Mouse (Mus musculus) forebrain, embryonic 10.5 days (tissue): ENCODE data around the gene H2-M5. TPM values are rescaled to one million over a fixed set of nuclear protein-coding genes. Genes with fewer than 3 reads are reported as not detected.
A peak's percentile ranks its signal among the peaks of the same experiment; 100 is the strongest.

ENCODE experiments used
- DNase-seq: peaks from one replicate; pipeline ENCODE4 v3.0.0-alpha.2; 2017; ENCODE audit warnings: low spot score; ENCODE audit errors: extremely low spot score
- H3K27ac ChIP-seq: fragments of 300-500 bp; sonication (generic); 2 replicates; pipeline ENCODE4 v1.5.1; 2016; ENCODE audit warnings: mild to moderate bottlenecking
- H3K27me3 ChIP-seq: fragments of 300-500 bp; sonication (generic); 2 replicates; pipeline ENCODE4 v1.6.1; 2016; ENCODE audit warnings: mild to moderate bottlenecking; ENCODE audit not compliant: poor library complexity, severe bottlenecking
- H3K36me3 ChIP-seq: fragments of 300-500 bp; sonication (generic); replicated peaks from 2 replicates; pipeline ENCODE4 v1.6.1; 2016; ENCODE audit warnings: mild to moderate bottlenecking, moderate library complexity
- H3K4me1 ChIP-seq: fragments of 300-500 bp; sonication (generic); 2 replicates; pipeline ENCODE4 v1.6.1; 2016
- H3K4me3 ChIP-seq: fragments of 300-500 bp; sonication (generic); 2 replicates; pipeline ENCODE4 v1.5.1; 2016; ENCODE audit warnings: mild to moderate bottlenecking, moderate library complexity
- H3K9me3 ChIP-seq: fragments of 300-500 bp; sonication (generic); 2 replicates; pipeline ENCODE4 v1.6.1; 2016; ENCODE audit warnings: mild to moderate bottlenecking, moderate library complexity
- whole genome bisulfite sequencing: fragments of 180-500 bp; shearing (Covaris S2); methylation state at CpG from one replicate; pipeline ENCODE4 v1.1.7; 2016; 5-methylcytosine and 5-hydroxymethylcytosine counted together
- polyA plus RNA-seq: library from polyadenylated mRNA; unstranded; fragments of >200 nt; fragmentation: Nextera tagmentation; extraction: Ambion mirVana; gene quantifications from 2 replicates; pipeline ENCODE4 v1.2.1, GENCODE M21; 2016

Gene H2-M5
- polyA plus RNA-seq, 1 experiment from 2014 or later = 0.94 TPM

DNA sequence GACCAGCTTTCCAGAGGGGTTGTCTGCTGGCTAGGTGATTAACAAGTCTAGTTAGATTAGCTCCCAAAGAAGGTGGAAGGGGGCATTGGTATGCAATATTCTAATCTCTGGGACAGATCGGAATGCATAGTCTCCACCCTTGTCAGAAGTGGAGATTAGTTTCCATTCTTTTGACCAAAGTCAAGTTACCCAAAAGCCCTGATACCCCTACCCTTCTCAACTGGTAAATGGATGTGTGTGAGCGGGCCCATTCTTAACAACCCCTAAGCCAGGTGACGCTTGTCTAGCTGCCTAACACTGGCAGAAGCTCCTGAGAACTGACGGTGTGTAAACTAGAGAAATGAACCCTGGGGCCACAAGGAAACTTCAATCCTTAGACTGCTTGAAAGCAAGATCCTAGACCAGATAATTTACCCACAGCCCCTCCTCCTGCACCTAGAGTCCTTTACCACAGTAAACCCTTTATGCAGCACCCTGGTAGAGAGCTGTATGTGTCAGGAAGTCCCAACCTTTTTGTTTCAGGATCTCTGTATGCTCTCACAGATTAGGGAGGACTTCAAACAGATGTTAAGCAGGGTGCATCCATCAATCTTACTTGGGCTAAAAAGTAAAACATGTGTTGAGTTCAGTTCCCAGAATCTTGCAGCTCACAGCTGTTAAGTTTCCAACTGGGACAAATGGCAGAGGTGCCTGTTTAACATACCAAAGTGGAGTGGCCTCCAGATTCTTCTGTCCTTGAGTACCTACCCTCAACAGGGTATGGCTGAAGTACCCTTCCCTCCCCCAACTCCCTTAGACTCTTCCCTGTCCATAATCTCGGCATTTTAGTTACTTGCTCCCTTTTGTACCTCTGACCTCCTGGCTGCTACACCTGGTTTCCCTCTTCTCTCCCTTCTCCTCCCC, 6.8 kb downstream of the H2-M5 start:
- peaks cover 42% of the 10 kb centered on the region for H3K27me3 ChIP-seq
- no peak for DNase-seq
- peaks cover 19% of the 10 kb centered on the region for H3K4me1 ChIP-seq
- WGBS = 28% methylated on average over 5 of the region's 5 CpGs
- H3K36me3 ChIP-seq = no peaks in the 10 kb centered on the region
- H3K27ac ChIP-seq = no peak overlapping the region
- H3K4me3 ChIP-seq = no peak overlapping the region
- no peaks in the 10 kb centered on the region for H3K9me3 ChIP-seq

- no peak for DNase-seq
- Histone ChIP-seq H3K27ac (0 out of 2 replicates have a peak overlapping the region, but pooled peaks have one; percentile 31), H3K9me3 (no peaks in the 10 kb centered on the region), H3K4me1 (peaks cover 19% of the 10 kb centered on the region), H3K36me3 (no peaks in the 10 kb centered on the region), H3K4me3 (peak overlapping the region; percentile 27), H3K27me3 (peaks cover 35% of the 10 kb centered on the region)
- 2% methylated on average over 4 of the region's 4 CpGs for WGBS
Measured at GRCm38 (mm10) chr17:36981845-36982244, 7.5 kb downstream of the H2-M5 start.

DNA sequence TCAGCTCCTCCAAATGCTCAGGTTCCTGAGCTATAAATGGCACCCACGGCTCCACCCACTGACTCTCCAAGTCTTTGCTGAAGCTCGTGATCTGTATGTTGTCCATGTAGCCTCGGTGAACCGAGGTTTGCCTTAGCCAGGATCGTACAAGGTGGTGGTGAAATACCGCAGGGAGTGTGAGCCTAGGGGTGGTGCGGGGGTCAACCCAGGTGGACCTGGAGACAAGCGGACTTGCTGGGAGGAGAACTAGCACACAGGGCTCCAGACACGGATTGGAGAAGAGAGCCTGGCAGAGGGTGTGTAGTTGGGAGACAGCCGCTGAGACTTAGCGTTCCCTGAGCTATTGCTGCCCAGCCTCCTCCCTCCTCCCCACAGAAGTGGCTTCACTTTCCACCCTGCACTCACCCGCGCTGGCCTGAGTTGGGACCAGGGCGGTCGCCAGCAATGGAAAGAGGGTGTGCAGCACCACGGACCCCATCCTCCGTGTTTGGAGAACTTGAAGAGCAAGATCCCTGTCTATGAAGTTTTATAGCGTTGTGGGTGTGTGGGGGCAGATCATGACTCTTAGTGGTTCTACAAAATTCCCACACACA, 8.0 kb downstream of the H2-M5 start, which contains the start of gene 2410137M14Rik:
2410137M14Rik (minus strand) TSS at position 17 of the 593 bp plus-strand sequence.
- Histone ChIP-seq H3K36me3 (no peaks in the 10 kb centered on the region), H3K4me3 (peak within 1 kb of the TSS; percentile 27), H3K27me3 (peaks cover 30% of the 10 kb centered on the region), H3K27ac (peak within 1 kb of the TSS; percentile 31; the same call in 1 of the 2 replicates), H3K9me3 (no peaks in the 10 kb centered on the region), H3K4me1 (peaks cover 19% of the 10 kb centered on the region)
- WGBS = 12% methylated on average over 18 of the region's 18 CpGs
- DNase-seq = no peak

DNA sequence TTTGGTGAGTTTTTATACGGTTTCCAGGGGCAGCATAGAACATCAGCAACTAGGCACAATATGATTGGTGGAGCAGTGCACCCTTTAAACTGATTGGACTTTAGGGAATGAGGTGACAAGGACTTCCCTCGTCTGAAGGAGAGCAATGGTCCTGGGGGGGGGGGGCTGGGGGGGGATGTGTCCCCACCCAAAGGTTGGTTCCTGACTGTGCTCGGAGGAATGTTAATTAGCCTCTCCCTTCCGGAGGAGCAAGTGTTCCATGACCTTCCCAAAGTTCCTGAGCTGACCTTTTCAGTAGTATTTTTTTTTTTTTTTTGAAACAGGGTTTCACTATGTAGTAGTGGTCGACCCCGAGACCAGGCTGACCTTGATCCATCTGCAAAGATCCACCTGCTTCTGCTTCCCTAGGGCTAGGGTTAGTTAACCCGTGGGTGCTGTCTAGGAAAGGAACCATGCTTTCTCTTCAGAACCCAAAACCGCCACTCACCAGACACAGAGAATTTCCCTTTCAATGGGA, 16.0 kb downstream of the H2-M5 start:
- no peak for DNase-seq
- 80% methylated on average over 8 of the region's 8 CpGs for WGBS

GRCm38 (mm10) chr17:36972791-36973190, 16.5 kb downstream of the H2-M5 start:
- Histone ChIP-seq H3K9me3 (no peaks in the 10 kb centered on the region), H3K27ac (no peak overlapping the region), H3K4me3 (no peak overlapping the region), H3K36me3 (no peaks in the 10 kb centered on the region), H3K27me3 (no peaks in the 10 kb centered on the region), H3K4me1 (no peaks in the 10 kb centered on the region)
- DNase-seq = no peak
- WGBS = 89% methylated on average over 3 of the region's 3 CpGs

More for the DNA sequence above, 16.0 kb downstream of the H2-M5 start:
- Histone ChIP-seq H3K36me3 (no peaks in the 10 kb centered on the region), H3K27ac (no peak overlapping the region), H3K4me3 (no peak overlapping the region), H3K27me3 (no peaks in the 10 kb centered on the region), H3K9me3 (no peaks in the 10 kb centered on the region), H3K4me1 (no peaks in the 10 kb centered on the region)

GRCm38 (mm10) chr17:36971172-36971850, 18.0 kb downstream of the H2-M5 start:
- Histone ChIP-seq H3K27me3 (no peaks in the 10 kb centered on the region), H3K36me3 (no peaks in the 10 kb centered on the region), H3K4me3 (no peak overlapping the region), H3K4me1 (no peaks in the 10 kb centered on the region), H3K9me3 (no peaks in the 10 kb centered on the region), H3K27ac (no peak overlapping the region)
- no peak for DNase-seq
- 92% methylated on average over 6 of the region's 6 CpGs for WGBS

- Histone ChIP-seq H3K9me3 (no peaks in the 10 kb centered on the region), H3K27me3 (no peaks in the 10 kb centered on the region), H3K27ac (no peak overlapping the region), H3K36me3 (no peaks in the 10 kb centered on the region), H3K4me3 (no peak overlapping the region), H3K4me1 (no peaks in the 10 kb centered on the region)
- 82% methylated on average over 14 of the region's 14 CpGs for WGBS
- DNase-seq = no peak
Measured at GRCm38 (mm10) chr17:36970316-36970890, 18.9 kb downstream of the H2-M5 start.

DNA sequence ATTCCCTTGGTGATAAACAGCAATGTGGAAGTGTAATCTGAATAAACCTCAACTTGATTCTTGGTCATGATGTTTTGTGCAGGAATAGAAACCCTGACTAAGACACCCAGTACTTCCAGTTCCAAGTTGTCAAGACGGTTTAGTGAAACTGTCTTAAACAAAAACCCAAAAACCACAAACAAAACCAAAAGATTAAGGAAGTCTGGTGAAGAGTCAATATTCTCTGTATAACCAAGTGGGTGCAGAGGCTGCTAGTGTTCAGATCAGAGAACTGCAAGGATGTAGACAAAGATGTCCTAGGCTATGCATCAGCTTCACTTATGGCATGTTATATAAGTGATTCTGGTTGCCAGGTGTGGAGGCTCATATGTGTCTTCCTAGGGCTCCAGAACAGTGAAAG, 22.5 kb downstream of the H2-M5 start:
- Histone ChIP-seq H3K27me3 (no peaks in the 10 kb centered on the region), H3K9me3 (no peaks in the 10 kb centered on the region), H3K36me3 (no peaks in the 10 kb centered on the region), H3K4me1 (no peaks in the 10 kb centered on the region), H3K27ac (no peak overlapping the region), H3K4me3 (no peak overlapping the region)
- no peak for DNase-seq
- WGBS = 95% methylated on average over 1 of the region's 1 CpGs

GRCm38 (mm10) chr17:36961125-36961524, 28.2 kb downstream of the H2-M5 start:
- H3K27me3 ChIP-seq = no peaks in the 10 kb centered on the region
- WGBS = 70% methylated on average over 1 of the region's 1 CpGs
- no peak for DNase-seq
- no peak overlapping the region for H3K4me3 ChIP-seq
- peaks cover 7% of the 10 kb centered on the region for H3K36me3 ChIP-seq
- H3K4me1 ChIP-seq = peaks cover 19% of the 10 kb centered on the region
- H3K9me3 ChIP-seq = no peaks in the 10 kb centered on the region
- no peak overlapping the region for H3K27ac ChIP-seq

- 10% methylated on average over 12 of the region's 12 CpGs for WGBS
- Histone ChIP-seq H3K27ac (peak overlapping the region; percentile 87), H3K9me3 (no peaks in the 10 kb centered on the region)
Measured at GRCm38 (mm10) chr17:36958884-36959283, 30.5 kb downstream of the H2-M5 start.

DNA sequence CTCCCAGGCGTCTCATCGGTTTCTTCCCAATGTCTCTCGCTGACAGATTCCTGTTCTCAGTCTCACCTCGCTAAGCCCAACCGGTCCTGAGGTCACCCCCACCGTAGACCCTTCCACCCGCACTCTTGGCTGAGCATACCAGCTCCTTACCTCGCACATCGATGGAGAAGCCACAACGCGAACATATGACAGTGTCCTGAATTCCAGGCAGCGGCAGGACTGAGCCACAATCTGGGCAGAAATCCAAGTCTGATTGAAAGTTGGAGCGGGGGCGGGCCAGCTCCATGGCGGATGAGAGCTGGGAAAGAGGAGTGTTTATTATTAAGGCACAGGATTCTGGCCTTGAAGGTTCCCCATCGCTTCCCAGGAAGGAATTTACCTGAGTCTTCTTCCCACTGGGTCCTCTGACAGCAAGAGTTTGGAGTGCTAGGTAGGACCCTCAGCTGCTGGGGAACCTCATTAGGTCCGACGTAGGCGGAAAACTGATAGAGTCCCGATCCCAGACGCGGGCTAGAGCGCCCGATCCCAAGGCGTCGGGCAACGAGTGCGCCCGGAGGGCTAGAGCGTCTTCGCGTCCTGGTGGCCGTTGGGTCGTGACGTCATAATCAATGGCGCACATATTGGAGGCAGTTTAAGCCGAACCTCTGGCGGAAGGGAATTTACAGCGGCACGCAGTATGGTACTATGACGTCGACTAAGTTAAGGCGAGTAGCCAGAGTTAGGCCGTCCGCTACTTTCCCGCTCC, 31.2 kb downstream of the H2-M5 start, which contains the start of the genes Znrd1 and Znrd1as:
Znrd1 (minus strand) TSS at position 561 of the 745 bp plus-strand sequence.
Znrd1as (plus strand) TSS at position 594 of the 745 bp plus-strand sequence.
- under 1% methylated on average over 46 of the region's 46 CpGs for WGBS
- Histone ChIP-seq H3K27me3 (no peaks in the 10 kb centered on the region), H3K9me3 (no peaks in the 10 kb centered on the region), H3K4me1 (peaks cover 19% of the 10 kb centered on the region), H3K36me3 (peaks cover 34% of the 10 kb centered on the region), H3K4me3 (peak within 1 kb of the TSS; percentile 80), H3K27ac (peak within 1 kb of the TSS; percentile 87)
- DNase-seq = peak; percentile 95

More at GRCm38 (mm10) chr17:36958884-36959283, 30.5 kb downstream of the H2-M5 start:
- H3K4me3 ChIP-seq = peak overlapping the region; percentile 80
- peaks cover 19% of the 10 kb centered on the region for H3K4me1 ChIP-seq
- peaks cover 27% of the 10 kb centered on the region for H3K36me3 ChIP-seq
- no peak for DNase-seq
- no peaks in the 10 kb centered on the region for H3K27me3 ChIP-seq
